Mouse (Mus musculus): ENCODE measurements around the gene Cfap69.
A peak's percentile ranks its signal among the peaks of the same experiment; 100 is the strongest.
"Not testable (repeated sequence)": the region's sequence is repeated elsewhere in the genome, so short reads cannot be mapped to it uniquely, and the experiment has no call there.

The Cfap69 gene

DNA sequence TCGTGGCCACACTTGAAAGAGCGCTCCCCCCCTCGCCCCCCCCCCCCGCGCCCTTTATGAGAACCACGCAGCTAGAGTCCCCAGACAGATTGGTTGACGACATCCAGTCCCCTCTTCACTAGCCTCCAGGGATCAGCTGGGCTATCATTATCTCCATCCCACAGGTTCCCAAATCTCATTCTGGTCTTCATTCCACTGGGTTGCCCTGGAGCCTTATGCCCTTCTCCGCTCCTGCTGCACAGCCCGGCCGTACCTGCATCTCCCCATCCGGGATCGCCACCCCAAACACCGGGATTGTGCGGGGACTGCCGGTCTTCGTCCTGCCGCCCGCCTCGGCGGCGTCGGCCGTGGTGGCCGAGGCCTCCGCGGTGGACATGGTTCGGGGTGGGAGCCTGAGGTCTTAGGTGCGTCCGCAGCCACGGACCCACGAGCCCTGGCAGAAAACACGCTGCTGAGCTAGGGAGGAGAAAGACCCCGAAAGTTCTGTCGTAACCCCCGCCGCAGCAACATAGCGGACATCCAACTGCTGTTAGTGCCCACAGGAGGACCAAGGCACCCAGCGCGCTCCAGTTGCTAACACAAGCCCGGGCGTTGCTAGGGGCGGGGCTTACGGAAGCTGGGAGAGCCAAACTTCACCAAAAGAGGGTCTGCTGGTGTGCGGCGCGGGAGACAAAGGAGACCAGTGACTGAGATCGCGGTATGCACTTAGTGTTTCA lies at the start of gene Cfap69:
Gene Cfap69 (minus strand): TSS at position 585 of the 716 bp plus-strand sequence.
- peak in 1 of 2 experiments; percentile 8 for DNase-seq (ENCODE audit: low spot score in 2 of 2)

DNA sequence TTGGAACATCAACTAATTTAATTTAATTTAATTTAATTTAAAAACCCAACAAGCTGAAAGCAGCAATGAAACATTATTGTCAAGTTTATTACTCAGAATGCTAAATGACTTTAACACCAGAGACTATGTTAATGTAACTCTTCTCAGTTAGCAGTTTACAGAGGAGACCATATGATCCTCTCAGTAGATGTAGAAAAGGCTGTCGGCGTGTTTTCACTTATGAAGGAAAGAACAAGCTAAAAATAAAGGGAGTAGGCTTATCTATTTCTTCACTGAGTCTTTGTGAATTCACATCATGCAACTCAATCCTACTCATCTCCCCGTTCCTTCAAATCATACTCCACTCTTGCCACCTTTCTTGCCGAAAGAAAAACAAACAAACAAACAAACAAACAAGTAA lies 47.0 kb upstream of the Cfap69 start:
- DNase-seq (ENCODE audit: low spot score in 2 of 2) = no peak

DNA sequence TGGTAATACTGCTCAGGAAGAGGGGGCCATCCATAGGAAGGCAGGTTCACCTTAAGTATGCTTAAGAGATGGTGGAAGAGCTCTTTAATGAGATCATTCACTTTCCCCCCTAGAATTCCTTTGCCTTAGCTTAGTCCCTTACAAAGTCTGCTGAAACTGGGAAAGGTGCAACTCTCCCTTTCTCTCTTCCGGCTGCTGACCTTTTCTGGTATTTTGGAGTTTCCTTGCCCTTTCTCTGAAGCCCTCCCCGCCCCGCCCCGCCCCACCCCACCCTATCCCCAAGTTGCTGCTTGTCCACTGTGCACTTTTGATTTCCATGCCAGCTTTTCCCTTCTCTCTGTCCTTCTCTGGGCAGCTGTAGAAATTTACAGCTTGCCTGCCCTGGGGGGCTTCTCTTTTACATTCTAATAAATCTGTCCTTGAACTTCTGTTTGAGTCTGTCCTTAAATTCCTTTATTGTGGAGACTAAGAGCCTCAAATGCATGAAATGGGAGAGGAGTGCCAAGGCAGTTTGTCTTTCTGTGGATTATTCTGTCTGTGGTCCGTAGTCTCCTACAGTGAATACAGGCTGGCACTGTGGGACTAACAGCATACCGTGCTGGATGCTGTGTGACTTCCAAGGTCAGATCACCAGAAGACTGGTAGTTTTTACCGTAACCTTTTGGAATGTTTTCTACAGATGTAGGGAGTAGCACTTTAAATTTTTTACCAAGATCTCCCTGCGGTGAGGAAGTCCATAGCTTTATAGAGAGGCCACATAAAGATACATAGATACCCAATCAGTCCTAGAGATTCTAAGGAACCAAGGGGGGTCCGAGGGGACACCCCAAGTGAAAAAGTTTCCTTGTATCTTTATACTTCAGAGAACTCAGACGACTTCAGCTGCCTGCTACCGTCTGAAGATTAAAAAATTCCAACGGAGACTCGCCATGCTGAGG lies 43.6 kb upstream of the Cfap69 start:
- no peak for DNase-seq (ENCODE audit: low spot score in 2 of 2)

DNA sequence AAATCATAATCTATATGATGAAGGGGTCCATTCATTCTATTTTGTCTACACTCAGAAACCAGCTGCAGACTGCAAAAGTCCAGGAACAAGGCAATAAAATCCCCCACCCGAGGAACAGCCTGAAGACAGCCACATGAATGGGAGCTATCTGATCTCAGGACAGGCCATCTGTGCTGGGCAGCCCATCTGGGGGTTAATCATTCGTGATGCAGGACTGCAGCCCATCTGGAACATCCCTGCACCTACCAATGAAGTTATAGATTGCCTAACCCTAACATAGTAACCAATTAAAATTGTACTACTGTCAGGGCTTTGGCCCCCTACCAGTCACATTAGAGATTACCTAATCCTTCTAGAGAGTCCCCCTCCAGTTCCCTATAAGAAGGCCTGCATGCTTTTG lies 41.0 kb upstream of the Cfap69 start:
- DNase-seq (ENCODE audit: low spot score in 2 of 2) = no peak

DNA sequence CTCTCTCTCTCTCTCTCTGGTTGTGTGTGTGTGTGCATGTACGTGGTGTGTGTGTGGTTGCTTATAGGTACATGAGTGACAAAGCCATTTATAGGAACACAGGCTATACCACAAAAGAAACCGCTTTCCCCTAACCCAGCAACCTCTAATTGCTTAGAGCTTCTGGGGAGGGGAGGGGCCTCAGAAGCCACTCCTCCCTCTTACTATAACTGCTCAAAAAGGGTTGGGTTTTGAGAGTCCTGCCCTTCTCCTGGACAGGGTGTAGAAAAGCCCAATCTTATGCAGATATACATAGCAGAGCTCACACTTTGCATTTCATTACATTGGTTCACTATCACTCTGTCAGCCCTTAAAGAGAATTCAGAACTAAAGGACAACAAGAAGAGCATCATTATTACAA lies 36.3 kb upstream of the Cfap69 start:
- no peak for DNase-seq (ENCODE audit: low spot score in 2 of 2)

DNA sequence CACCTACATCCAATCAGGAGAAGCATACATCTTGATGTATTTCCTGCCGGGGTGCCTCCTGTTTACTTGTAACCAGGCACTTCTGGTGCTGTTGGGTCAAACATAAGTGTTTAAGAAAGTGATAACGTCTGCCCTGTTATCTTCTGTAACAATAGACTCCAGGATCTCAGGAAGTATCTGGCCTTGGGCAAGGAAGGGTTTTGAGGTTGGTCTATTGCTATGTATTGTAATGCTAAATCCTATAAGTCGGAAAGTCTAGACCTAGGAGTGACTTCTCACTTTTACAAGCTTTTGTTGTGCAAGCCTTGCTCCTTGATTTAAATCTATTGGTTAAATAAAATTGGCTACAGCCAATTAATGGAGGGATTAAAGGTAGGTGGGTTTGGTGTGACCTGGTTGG lies 34.8 kb upstream of the Cfap69 start:
- DNase-seq (ENCODE audit: low spot score in 2 of 2) = no peak

DNA sequence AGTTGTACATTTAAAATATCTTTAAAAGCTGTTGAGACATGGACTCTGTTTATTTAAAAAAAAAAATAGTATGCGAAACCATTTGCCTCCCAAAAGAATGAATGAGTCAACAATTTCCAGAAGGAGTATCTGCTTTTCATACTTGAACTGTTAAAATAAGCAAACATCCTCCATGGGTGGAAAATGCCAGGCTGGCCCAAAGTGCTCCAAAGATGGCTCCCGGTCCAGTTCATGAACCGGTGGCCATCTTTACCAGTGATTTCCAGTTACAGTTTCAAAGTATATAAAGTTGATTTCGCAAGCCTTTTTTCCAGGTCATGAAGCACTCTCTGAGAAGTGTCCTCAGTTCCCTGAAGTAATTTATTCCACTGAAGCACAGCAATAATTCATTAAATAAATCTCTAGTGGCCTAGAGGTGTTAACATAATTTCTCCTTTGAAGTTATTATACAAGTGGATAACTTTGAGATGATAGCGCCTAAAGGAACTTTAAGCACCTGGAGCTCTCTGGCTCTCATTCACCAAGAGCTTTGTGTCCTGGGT lies 31.4 kb upstream of the Cfap69 start:
- no peak for DNase-seq (ENCODE audit: low spot score in 2 of 2)

DNA sequence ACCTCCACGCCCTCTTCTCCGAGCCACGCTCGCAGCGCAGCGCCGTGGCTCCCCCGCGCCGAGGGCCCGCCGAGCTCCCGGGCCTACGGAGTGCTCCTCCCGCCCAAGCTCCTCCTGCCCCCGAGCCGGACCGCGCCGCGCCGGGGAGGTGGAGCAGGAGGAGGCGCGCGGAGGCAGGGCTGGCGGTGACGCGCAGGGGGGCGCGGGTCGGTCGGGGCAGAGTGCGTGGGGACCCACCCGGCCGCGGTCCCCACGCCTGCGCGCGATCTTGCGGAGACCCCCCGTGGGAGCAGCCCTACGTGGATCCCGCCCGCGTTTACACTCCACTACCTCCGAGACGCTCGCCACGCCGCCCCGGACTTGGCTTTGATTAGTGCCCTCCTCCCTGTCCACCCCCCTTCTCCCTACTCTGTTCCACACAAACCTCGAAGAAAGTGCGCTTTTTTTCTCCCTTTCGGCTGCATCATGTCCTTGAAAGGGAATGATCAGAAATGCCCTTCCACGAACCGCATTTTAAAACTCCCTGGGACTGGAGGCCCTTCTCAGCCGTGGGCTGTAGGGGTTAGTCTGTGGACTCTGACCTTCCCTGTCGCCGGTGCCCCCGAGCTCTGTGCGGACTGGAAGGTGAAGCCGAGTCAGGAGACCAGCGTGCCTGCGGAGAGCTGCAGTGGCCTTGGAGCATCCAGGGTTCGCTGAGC lies 30.1 kb upstream of the Cfap69 start, which contains the start of gene Steap2:
Gene Steap2 (minus strand): TSS at position 623 of the 698 bp plus-strand sequence.
- DNase-seq (ENCODE audit: low spot score in 2 of 2) = no peak

DNA sequence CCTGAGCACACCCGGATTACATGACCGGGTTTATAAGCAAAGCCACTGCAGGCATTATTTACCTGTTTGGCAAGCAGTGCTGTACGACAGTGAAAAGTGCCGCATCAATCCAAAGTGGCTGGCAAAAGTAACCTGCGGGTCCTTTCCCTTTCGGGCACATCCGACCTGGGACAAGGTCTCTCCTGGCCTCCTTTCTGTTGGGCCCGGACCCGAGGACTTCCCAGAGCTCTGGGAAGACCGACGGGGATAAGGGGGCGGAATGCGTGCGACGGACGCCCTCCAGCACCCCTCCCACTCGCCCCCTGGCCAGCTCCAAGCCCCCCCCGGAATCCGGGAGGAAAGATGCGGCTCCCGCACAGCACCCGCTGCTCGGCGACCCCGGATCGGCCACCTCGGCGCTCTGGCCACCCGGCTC lies 29.5 kb upstream of the Cfap69 start:
- no peak for DNase-seq (ENCODE audit: low spot score in 2 of 2)

DNA sequence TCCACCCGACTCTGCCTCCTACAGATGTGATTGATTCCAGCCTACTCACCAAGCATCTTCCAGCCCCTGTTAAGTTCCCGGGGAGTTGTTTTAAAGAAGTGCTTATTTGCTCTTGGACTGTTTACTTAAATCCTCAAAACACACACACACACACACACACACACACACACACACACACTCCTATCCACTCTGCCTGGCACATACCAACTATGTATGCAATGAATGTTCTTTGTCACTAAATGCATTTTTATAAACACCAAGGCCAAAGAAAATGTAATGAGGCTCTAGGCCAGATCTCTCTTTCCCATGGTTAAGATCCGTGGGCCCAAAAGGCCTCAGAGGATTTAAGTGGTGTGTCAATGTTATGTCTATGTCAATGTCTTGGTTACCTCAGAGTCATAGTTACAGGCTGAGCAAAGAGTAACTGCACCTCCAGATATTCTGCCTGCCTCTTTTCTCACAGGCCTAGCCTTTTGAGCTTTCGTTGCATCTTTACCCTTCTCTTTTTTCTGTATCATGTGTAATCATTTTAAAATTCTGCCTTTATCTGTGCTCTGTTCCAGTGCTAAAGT lies 28.2 kb upstream of the Cfap69 start:
- no peak for DNase-seq (ENCODE audit: low spot score in 2 of 2)

DNA sequence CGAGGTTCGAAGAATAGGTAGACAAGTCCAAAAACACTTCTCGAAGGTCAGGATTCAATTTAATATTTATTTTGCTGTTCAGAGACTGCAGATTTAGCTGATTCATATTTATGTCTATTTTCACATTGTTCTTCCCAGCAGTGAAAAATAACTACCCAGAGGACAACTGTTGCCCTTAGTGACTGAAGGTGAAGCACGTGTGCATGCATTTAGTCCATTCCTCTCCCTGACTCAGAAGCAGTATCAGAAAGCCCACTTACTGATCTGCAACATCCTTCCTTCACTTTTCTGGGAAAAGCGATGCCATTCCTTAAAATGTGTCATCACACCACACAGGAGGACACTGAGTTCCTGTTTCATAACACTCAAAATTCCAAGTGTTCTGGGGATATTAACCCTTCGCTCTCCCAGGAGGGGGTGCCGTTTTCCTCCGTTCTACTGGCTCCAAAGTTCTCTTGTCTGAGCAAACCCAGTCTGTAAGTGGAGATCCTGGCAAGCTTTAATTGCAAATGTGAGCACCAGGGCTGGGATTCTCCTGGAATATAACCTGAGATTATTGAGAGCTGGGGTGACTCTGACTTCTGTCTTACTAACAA lies 25.0 kb upstream of the Cfap69 start:
- DNase-seq (ENCODE audit: low spot score in 2 of 2) = no peak

DNA sequence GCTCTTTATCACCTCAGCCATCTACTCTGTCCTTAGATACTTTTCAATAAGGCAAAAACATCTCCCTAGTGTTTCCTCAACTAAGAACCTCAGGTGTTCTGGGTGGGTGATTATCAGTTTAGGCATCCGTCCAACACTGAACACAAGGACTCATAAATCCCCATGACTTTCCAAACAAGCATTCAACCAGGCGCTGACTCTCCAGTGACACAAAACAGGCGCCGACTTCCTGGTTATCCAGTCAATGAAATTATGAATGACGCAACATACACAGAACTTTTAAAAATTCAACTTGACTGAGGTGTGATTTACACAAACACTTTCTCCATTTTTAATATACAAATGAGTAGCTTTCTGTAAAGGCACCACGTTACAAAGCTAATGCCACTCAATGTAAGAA lies 24.2 kb upstream of the Cfap69 start:
- DNase-seq (ENCODE audit: low spot score in 2 of 2) = no peak

DNA sequence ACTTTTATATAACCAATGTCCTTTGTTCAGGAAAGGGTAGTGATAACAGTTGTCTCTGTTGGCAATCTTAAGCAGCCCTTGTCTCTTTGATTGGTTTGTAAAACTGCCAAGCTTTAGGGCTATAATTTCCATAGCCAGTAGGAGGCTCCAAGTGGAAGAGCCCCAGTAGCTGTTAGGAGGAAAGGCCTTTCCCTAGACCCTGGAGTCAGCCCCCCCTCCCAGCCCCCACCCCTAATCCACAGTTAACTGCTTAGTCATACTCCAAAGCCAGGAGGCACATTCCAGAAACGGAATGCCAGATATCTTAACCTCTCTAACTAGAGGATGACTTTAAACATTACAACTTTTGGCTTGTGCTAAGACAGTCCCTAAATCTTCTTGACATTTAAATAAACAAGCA lies 22.9 kb upstream of the Cfap69 start:
- DNase-seq (ENCODE audit: low spot score in 2 of 2) = no peak

DNA sequence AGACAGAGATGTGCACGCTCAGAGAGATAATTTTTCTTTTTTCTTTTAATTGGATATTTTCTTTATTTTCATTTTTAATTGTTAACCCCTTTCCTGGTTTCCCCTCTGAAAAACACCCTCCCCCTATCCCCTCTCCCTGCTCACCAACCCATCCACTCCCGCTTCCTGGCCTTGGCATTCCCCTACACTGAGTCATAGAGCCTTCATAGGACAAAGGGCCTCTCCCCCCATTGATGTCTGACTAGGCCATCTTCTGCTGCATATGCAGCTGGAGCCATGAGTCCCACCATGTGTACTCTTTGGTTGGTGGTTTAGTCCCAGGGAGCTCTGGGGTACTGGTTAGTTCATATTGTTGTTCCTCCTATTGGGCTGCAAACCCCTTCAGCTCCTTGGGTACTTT lies 20.9 kb upstream of the Cfap69 start:
- DNase-seq (ENCODE audit: low spot score in 2 of 2) = not testable (repeated sequence)

DNA sequence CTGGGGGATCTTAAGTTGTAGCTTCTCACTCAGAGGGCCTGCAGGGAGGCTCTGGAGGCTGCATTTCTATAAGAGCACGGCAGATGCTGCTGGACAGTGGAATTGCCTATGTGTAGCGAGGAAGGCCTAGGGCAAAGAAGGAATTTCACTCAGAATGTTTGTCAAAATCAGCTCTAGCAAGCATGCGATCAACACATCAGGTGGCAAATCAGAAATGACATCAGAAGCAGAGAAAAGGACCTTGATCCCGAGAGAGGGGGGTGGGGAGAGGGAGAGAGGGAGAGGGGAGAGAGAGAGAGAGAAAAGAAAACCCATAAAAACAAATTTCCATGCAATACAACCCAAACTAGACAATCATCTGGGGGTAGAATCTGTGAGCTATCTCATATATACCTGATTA lies 19.3 kb upstream of the Cfap69 start:
- DNase-seq (ENCODE audit: low spot score in 2 of 2) = no peak

DNA sequence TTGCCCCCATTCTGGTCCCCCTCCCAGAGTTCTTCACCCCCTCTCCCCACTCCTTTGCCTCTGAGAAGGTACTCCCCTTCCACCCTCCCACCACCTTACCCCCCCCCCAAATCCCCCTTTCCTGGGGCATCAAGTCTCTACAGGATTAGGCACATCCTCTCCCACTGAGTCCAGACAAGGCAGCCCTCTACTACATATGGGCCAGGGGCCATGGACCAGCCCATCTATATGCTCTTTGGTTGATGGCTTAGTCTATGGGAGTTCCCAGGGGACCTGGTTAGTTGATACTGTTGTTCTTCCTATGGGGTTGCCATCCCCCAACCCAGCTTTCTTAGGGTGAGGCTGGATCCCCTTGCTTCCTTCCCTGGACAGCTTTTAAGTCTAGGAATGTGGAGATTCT lies 15.4 kb upstream of the Cfap69 start:
- no peak for DNase-seq (ENCODE audit: low spot score in 2 of 2)

DNA sequence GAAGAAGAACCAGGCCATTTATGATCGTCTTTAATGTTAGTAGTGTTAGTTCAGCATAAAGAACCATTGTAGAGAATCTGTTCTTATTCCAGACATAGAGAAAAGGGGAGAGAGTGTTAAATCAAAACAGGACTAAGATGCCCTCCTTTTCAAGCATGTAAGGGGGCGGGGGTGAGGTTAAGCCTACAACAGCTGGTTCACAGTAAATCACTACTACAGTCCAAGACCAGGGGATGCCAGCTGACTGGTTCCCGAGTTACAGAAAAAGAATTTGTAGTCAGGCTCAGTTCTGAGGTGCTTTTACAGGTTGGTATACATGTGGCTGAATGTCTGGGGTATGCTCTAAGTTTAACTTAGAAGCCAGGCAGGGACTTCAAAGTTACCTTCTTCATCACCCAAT lies 12.0 kb upstream of the Cfap69 start:
- DNase-seq (ENCODE audit: low spot score in 2 of 2) = no peak

DNA sequence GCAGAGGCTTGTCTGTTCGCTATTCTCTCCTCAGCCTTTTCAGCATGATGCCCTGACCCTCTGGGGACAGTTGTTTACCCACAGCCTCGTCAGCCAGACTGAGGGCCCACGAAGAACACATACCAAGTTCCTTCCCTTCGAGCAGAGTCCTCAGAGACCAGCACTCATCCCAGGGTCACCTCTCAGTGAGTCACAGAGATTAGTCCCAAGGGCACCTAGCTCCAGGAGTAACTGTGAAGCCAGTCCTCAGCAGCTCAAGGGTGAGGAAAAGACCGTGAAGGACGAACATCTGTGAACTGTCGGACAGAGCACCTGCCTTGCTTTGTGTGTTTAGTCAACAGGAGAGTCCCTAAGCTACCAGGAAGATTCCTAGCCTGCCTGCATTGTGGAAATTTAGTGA lies 4.9 kb upstream of the Cfap69 start:
- no peak for DNase-seq (ENCODE audit: low spot score in 2 of 2)

DNA sequence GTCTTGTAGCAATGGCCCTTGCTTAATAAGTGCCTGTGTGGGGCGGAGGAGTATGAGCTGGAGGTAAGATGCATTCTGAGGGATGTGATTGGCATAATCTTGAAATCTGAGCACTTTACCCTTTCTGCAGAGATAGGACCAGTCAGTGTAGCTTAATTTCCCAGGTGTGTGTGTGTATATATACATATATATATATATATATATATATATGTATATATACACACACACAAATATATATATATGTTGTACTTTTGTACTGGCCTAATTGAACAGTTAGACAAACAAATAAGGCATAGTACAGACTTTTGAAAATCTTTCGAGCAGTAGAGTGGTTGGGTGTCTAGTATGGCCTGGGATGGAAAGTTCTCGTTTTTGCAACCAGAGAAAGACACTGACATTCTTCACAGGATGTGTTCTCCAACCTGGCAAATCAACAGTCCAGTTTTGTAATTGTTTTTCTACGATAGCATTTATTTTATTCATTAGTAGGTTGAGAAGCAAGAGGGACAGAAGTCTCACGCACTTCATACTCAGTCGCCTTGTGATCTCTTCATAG lies 410 bp upstream of the Cfap69 start:
- DNase-seq (ENCODE audit: low spot score in 2 of 2) = no peak

DNA sequence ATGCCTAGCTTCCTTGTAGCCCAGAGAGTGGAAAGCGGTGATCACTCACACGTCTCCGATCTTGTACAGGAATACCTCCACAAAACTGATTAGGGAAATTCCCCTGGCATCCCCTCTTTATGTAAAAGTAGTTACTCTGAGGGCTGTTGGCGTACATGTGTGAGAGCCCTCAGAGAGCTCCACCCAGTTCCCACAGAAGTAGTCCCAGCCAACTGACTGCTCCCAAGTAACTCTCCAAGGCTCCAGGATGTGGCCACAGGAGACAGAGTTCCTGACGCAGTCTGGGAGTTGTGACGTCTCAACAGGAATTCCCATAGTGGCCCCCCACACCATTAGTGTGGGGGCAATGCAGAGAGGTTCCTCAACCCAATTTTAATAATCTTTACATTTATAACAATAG lies 982 bp downstream of the Cfap69 start:
- DNase-seq (ENCODE audit: low spot score in 2 of 2) = no peak

DNA sequence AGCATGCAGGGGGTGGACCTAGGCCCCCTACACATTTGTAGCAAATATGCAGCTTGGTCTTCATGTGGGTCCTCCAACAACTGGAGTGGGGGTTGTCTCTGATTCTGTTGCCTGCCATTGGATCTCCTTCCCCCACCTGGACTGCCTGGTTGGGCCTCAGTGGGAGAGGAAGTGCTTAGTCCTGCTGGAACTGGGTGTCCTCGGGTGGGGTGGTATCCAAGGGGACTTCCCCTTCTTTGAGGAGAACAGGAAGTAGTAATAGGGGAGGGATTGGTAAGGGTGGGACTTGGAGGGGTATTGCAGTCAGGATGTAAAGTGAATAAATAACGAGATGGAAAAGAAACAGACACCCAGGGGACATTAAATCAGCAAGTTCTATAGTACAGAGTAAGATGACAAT lies 5.4 kb downstream of the Cfap69 start:
- no peak for DNase-seq (ENCODE audit: low spot score in 2 of 2)

Measured in spleen, postnatal 14 days (tissue).